Mouse (Mus musculus) forebrain, embryonic 14.5 days (tissue): Measurements from ENCODE around the gene Aph1a. TPM values are rescaled to one million over a fixed set of nuclear protein-coding genes. Genes with fewer than 3 reads are reported as not detected.
"Not testable (repeated sequence)": the region's sequence is repeated elsewhere in the genome, so short reads cannot be mapped to it uniquely, and the experiment has no call there.

ENCODE experiments used
- ATAC-seq: fragments of 200-750 bp; cut with Nextera tagmentation; 2 replicates; pipeline ENCODE4 v1.8.0; 2017; ENCODE audit warnings: mild to moderate bottlenecking, moderate library complexity
- DNase-seq: peaks from one replicate; pipeline ENCODE4 v3.0.0-alpha.2; 2015; ENCODE audit warnings: low spot score
- H3K27ac ChIP-seq: fragments of 300-500 bp; sonication (generic); 2 replicates; pipeline ENCODE4 v1.5.1; 2014; ENCODE audit warnings: low read depth, mild to moderate bottlenecking, control low read depth, low read length, moderate library complexity
- H3K27me3 ChIP-seq: fragments of 300-500 bp; sonication (generic); replicated peaks from 2 replicates; pipeline ENCODE4 v1.6.1; 2014; ENCODE audit warnings: low read length, control low read depth, mixed read lengths; ENCODE audit not compliant: control insufficient read depth, insufficient read depth
- H3K36me3 ChIP-seq: fragments of 300-500 bp; sonication (generic); 2 replicates; pipeline ENCODE4 v1.6.1; 2014; ENCODE audit warnings: low read length, control low read depth; ENCODE audit not compliant: control insufficient read depth, insufficient read depth
- H3K4me1 ChIP-seq: fragments of 300-500 bp; sonication (generic); 2 replicates; pipeline ENCODE4 v1.6.1; 2014; ENCODE audit warnings: antibody characterized with exemption, low read length, control low read depth; ENCODE audit not compliant: control insufficient read depth, insufficient read depth
- H3K4me2 ChIP-seq: fragments of 300-500 bp; sonication (generic); 2 replicates; pipeline ENCODE4 v1.6.1; 2014; ENCODE audit warnings: mild to moderate bottlenecking, control low read depth, low read length
- H3K4me3 ChIP-seq: fragments of 300-500 bp; sonication (generic); 2 replicates; pipeline ENCODE4 v1.5.1; 2014; ENCODE audit warnings: low read depth, low read length, control low read depth
- H3K9ac ChIP-seq: fragments of 300-500 bp; sonication (generic); 2 replicates; pipeline ENCODE4 v1.6.1; 2014; ENCODE audit warnings: mild to moderate bottlenecking, low read length, control low read depth, moderate library complexity
- H3K9me3 ChIP-seq: fragments of 300-500 bp; sonication (generic); replicated peaks from 2 replicates; pipeline ENCODE4 v1.6.1; 2016; ENCODE audit warnings: low read length, control low read depth, mixed read lengths; ENCODE audit not compliant: control insufficient read depth
- WGBS: fragments of 180-500 bp; shearing (Covaris S2); extraction: QIAGEN DNeasy Blood & Tissue Kit; methylation state at CpG from one replicate; pipeline ENCODE4 v1.1.7; 2014; 5-methylcytosine and 5-hydroxymethylcytosine counted together
- polyA plus RNA-seq: library from polyadenylated mRNA; unstranded; fragments of >200 nt; fragmentation: Nextera tagmentation; extraction: Ambion mirVana; gene quantifications from 2 replicates; pipeline ENCODE4 v1.2.1, GENCODE M21; 2014

Gene Aph1a
- polyA plus RNA-seq, 1 experiment from 2014 or later, result 51.7 TPM

- Histone ChIP-seq H3K27ac (no peak overlapping the region), H3K4me1 (peaks cover 5% of the 10 kb centered on the region; the same call in 1 of the 2 replicates), H3K9me3 (no peaks in the 10 kb centered on the region), H3K4me3 (no peak overlapping the region), H3K9ac (no peak overlapping the region; the same call in 1 of the 2 replicates), H3K27me3 (no peaks in the 10 kb centered on the region), H3K36me3 (no peaks in the 10 kb centered on the region), H3K4me2 (no peak overlapping the region)
- WGBS, result 47% methylated on average over 11 of the region's 11 CpGs
- DNase-seq, result no peak
- ATAC-seq, result no peak
These were observed 1.4 kb upstream of the Aph1a start for GRCm38 (mm10) chr3:95892066-95893052.

GRCm38 (mm10) chr3:95893126-95893525 is 643 bp upstream of the Aph1a start:
- Histone ChIP-seq H3K27me3 (no peaks in the 10 kb centered on the region), H3K4me2 (peak overlapping the region; percentile 60), H3K27ac (peak overlapping the region; percentile 78), H3K9me3 (no peaks in the 10 kb centered on the region), H3K4me3 (peak overlapping the region; percentile 48), H3K9ac (peak overlapping the region; percentile 71), H3K36me3 (peaks cover 4% of the 10 kb centered on the region), H3K4me1 (peaks cover 5% of the 10 kb centered on the region; the same call in 1 of the 2 replicates)
- DNase-seq (no peak), ATAC-seq (peak; percentile 1; the same call in 1 of the 2 replicates)
- 34% methylated on average over 7 of the region's 7 CpGs for WGBS

- DNase-seq, result no peak
- H3K4me3 ChIP-seq, result peak overlapping the region; percentile 48
These were observed 770 bp downstream of the Aph1a start for GRCm38 (mm10) chr3:95894317-95895160.

GRCm38 (mm10) chr3:95895501-95895900 is 1.7 kb downstream of the Aph1a start:
- not testable (repeated sequence) for H3K27ac ChIP-seq, DNase-seq, H3K9me3 ChIP-seq, H3K27me3 ChIP-seq, H3K9ac ChIP-seq, ATAC-seq, H3K4me1 ChIP-seq, H3K4me2 ChIP-seq, H3K4me3 ChIP-seq
- peaks cover 12% of the 10 kb centered on the region for H3K36me3 ChIP-seq
- 89% methylated on average over 7 of the region's 7 CpGs for WGBS

More at GRCm38 (mm10) chr3:95894317-95895160, 770 bp downstream of the Aph1a start:
- H3K9ac ChIP-seq, result peak overlapping the region; percentile 71
- no peaks in the 10 kb centered on the region for H3K9me3 ChIP-seq
- peaks cover 12% of the 10 kb centered on the region for H3K36me3 ChIP-seq
- no peaks in the 10 kb centered on the region for H3K27me3 ChIP-seq
- H3K4me2 ChIP-seq, result peak overlapping the region; percentile 68
- ATAC-seq, result peak; percentile 5; the same call in 1 of the 2 replicates
- H3K4me1 ChIP-seq, result peaks cover 5% of the 10 kb centered on the region; the same call in 1 of the 2 replicates
- 23% methylated on average over 16 of the region's 16 CpGs for WGBS
- peak overlapping the region; percentile 44; the same call in 1 of the 2 replicates for H3K27ac ChIP-seq

GRCm38 (mm10) chr3:95899800-95900524 is 6.2 kb downstream of the Aph1a start:
- Histone ChIP-seq H3K27ac (no peak overlapping the region), H3K4me3 (no peak overlapping the region), H3K27me3 (no peaks in the 10 kb centered on the region), H3K4me1 (peaks cover 6% of the 10 kb centered on the region), H3K4me2 (no peak overlapping the region), H3K9ac (no peak overlapping the region), H3K9me3 (no peaks in the 10 kb centered on the region), H3K36me3 (peaks cover 12% of the 10 kb centered on the region)
- WGBS, result 67% methylated on average over 13 of the region's 13 CpGs
- ATAC-seq (no peak), DNase-seq (no peak)

- ATAC-seq (no peak), DNase-seq (no peak)
- Histone ChIP-seq H3K4me1 (peaks cover 14% of the 10 kb centered on the region), H3K4me3 (no peak overlapping the region), H3K4me2 (no peak overlapping the region), H3K9me3 (no peaks in the 10 kb centered on the region), H3K9ac (no peak overlapping the region), H3K27me3 (no peaks in the 10 kb centered on the region), H3K36me3 (peaks cover 12% of the 10 kb centered on the region), H3K27ac (no peak overlapping the region)
- WGBS, result 67% methylated on average over 9 of the region's 9 CpGs
These were observed 8.0 kb downstream of the Aph1a start for GRCm38 (mm10) chr3:95901616-95902372.

- peaks cover 14% of the 10 kb centered on the region for H3K4me1 ChIP-seq
- peak overlapping the region; percentile 18; the same call in 1 of the 2 replicates for H3K4me2 ChIP-seq
- no peak overlapping the region for H3K9ac ChIP-seq
- DNase-seq (no peak), ATAC-seq (no peak)
- no peak overlapping the region for H3K27ac ChIP-seq
- H3K9me3 ChIP-seq, result no peaks in the 10 kb centered on the region
- H3K36me3 ChIP-seq, result peaks cover 12% of the 10 kb centered on the region
- H3K27me3 ChIP-seq, result no peaks in the 10 kb centered on the region
- no peak overlapping the region for H3K4me3 ChIP-seq
These were observed 8.5 kb downstream of the Aph1a start for GRCm38 (mm10) chr3:95902373-95902625.

GRCm38 (mm10) chr3:95902643-95903042 is 8.9 kb downstream of the Aph1a start:
- DNase-seq (no peak), ATAC-seq (no peak)
- no peak overlapping the region for H3K27ac ChIP-seq
- H3K4me2 ChIP-seq, result peak overlapping the region; percentile 18
- 26% methylated on average over 6 of the region's 6 CpGs for WGBS
- no peaks in the 10 kb centered on the region for H3K27me3 ChIP-seq
- no peak overlapping the region for H3K9ac ChIP-seq
- H3K36me3 ChIP-seq, result peaks cover 12% of the 10 kb centered on the region
- H3K4me3 ChIP-seq, result no peak overlapping the region
- peaks cover 14% of the 10 kb centered on the region for H3K4me1 ChIP-seq
- no peaks in the 10 kb centered on the region for H3K9me3 ChIP-seq
